Mouse (Mus musculus) heart, postnatal 0 days (tissue): ENCODE results near the gene Trpm4.

Source experiments
- CTCF ChIP-seq: IDR thresholded peaks from 2 replicates; pipeline ENCODE4 v1.5.1; 2016; ENCODE audit warnings: antibody characterized with exemption, control low read depth, low read depth
- EP300 ChIP-seq: IDR thresholded peaks from 2 replicates; pipeline ENCODE4 v1.6.1; 2016; ENCODE audit warnings: antibody characterized with exemption, low read depth

GRCm38 (mm10) chr7:45264348-45264747, 69.2 kb downstream of the Trpm4 start:
- TF ChIP-seq CTCF (no peak), EP300 (no peak)
